Mouse (Mus musculus) cerebellum, adult 2 months (tissue): ENCODE measurements around the gene Arpc4.
A peak's percentile ranks its signal among the peaks of the same experiment; 100 is the strongest.

Source experiments
- CTCF ChIP-seq: fragments of 200-500 bp; IDR thresholded peaks from 2 replicates; pipeline ENCODE4 v1.5.1; 2011; ENCODE audit warnings: low read depth, mild to moderate bottlenecking, control low read depth, low read length, moderate library complexity, borderline replicate concordance; ENCODE audit not compliant: insufficient read depth
- POLR2A ChIP-seq: fragments of 200-500 bp; IDR thresholded peaks from 2 replicates; pipeline ENCODE4 v1.6.1; 2011; ENCODE audit warnings: low read length, control low read depth, borderline replicate concordance; ENCODE audit not compliant: insufficient read depth

DNA sequence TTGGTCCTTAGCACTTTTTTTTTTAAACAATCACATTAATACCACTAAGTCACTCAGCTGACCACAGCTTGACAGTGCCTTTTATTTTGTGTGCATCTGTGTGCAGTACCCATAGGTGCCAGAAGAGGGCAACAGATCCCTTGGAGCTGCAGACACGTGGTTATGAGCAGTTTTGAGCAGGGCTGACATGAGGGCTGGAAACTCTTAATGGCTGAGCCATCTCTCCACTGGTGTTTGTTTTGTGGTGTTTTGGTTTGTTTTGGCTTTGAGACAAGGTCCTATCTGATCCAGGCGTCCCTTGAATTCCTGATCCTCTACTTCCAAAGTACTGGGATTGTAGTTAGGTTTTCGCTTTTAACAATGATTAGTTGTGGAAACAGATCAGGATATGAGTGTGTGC, 49.5 kb downstream of the Arpc4 start:
- TF ChIP-seq CTCF (peak; percentile 52; the same call in 1 of the 2 replicates), POLR2A (no peak)
